Mouse (Mus musculus): ENCODE data around the gene Paf1. TPM values are rescaled to one million over a fixed set of nuclear protein-coding genes. Genes with fewer than 3 reads are reported as not detected.

Paf1 gene
- polyA plus RNA-seq, 1 experiment from 2014 or later, result 84.6 TPM

GRCm38 (mm10) chr7:28446446-28446845, 53.7 kb downstream of the Paf1 start:
- H3K9ac ChIP-seq, result no peak overlapping the region
- WGBS, result 5% methylated on average over 12 of the region's 12 CpGs
- no peak overlapping the region for H3K4me2 ChIP-seq
- ATAC-seq (ENCODE audit: low FRiP score), result peak; percentile 25; the same call in 1 of the 2 replicates
- no peak overlapping the region for H3K27ac ChIP-seq
- H3K9me3 ChIP-seq, result no peaks in the 10 kb centered on the region
- H3K27me3 ChIP-seq, result 0 out of 2 replicates have a peak, but pooled peaks cover 14% of the 10 kb centered on the region
- no peaks in the 10 kb centered on the region for H3K36me3 ChIP-seq (replicated peaks)
- peaks cover 14% of the 10 kb centered on the region for H3K4me1 ChIP-seq
- H3K4me3 ChIP-seq (replicated peaks), result no peak overlapping the region

- 17% methylated on average over 12 of the region's 12 CpGs for WGBS
- Histone ChIP-seq H3K9ac (no peak overlapping the region), H3K27me3 (0 out of 2 replicates have a peak, but pooled peaks cover 14% of the 10 kb centered on the region), H3K4me2 (no peak overlapping the region), H3K27ac (0 out of 2 replicates have a peak overlapping the region, but pooled peaks have one; percentile 19), H3K4me3 (replicated peaks) (no peak overlapping the region), H3K9me3 (no peaks in the 10 kb centered on the region), H3K4me1 (peaks cover 14% of the 10 kb centered on the region), H3K36me3 (replicated peaks) (no peaks in the 10 kb centered on the region)
- ATAC-seq (ENCODE audit: low FRiP score), result no peak
Observed at GRCm38 (mm10) chr7:28447101-28447830, 54.5 kb downstream of the Paf1 start.

- Histone ChIP-seq H3K4me2 (no peak overlapping the region), H3K27me3 (0 out of 2 replicates have a peak, but pooled peaks cover 14% of the 10 kb centered on the region), H3K36me3 (replicated peaks) (no peaks in the 10 kb centered on the region), H3K9ac (no peak overlapping the region), H3K4me1 (peaks cover 20% of the 10 kb centered on the region), H3K27ac (no peak overlapping the region), H3K4me3 (replicated peaks) (no peak overlapping the region), H3K9me3 (no peaks in the 10 kb centered on the region)
- ATAC-seq (ENCODE audit: low FRiP score), result no peak
- WGBS, result 71% methylated on average over 13 of the region's 13 CpGs
Observed at GRCm38 (mm10) chr7:28447865-28448820, 55.4 kb downstream of the Paf1 start.

Other genes starting within 250 kb of the Paf1 start
- gene Fbl, start 223.2 kb upstream of the Paf1 start, polyA plus RNA-seq (2016; fragmentation: Nextera tagmentation; extraction: Ambion mirVana), result 147 and 151 TPM in 2 replicates
- 16.9 and 17.4 TPM in 2 replicates for gene Dyrk1b, start 213.5 kb upstream of the Paf1 start, polyA plus RNA-seq (2016; fragmentation: Nextera tagmentation; extraction: Ambion mirVana)
- 3.8 and 7.1 TPM in 2 replicates for gene Eid2, start 125.1 kb upstream of the Paf1 start, polyA plus RNA-seq (2016; fragmentation: Nextera tagmentation; extraction: Ambion mirVana)
- 24.1 and 27.8 TPM in 2 replicates for gene Eid2b, start 115.2 kb upstream of the Paf1 start, polyA plus RNA-seq (2016; fragmentation: Nextera tagmentation; extraction: Ambion mirVana)
- 0.41 and 0.94 TPM in 2 replicates for gene Selenov, start 101.8 kb upstream of the Paf1 start, polyA plus RNA-seq (2016; fragmentation: Nextera tagmentation; extraction: Ambion mirVana)
- gene Dll3, start 90.7 kb upstream of the Paf1 start, polyA plus RNA-seq (2016; fragmentation: Nextera tagmentation; extraction: Ambion mirVana), result 42.9 and 43.5 TPM in 2 replicates
- 189 and 196 TPM in 2 replicates for gene Timm50, start 80.9 kb upstream of the Paf1 start, polyA plus RNA-seq (2016; fragmentation: Nextera tagmentation; extraction: Ambion mirVana)
- gene Supt5, start 54.2 kb upstream of the Paf1 start, polyA plus RNA-seq (2016; fragmentation: Nextera tagmentation; extraction: Ambion mirVana), result 106 and 117 TPM in 2 replicates
- gene Rps16, start 42.3 kb upstream of the Paf1 start, polyA plus RNA-seq (2016; fragmentation: Nextera tagmentation; extraction: Ambion mirVana), result 594 and 628 TPM in 2 replicates
- gene Plekhg2, start 20.4 kb upstream of the Paf1 start, polyA plus RNA-seq (2016; fragmentation: Nextera tagmentation; extraction: Ambion mirVana), result 67.0 and 69.7 TPM in 2 replicates
- gene Zfp36, start 12.7 kb upstream of the Paf1 start, polyA plus RNA-seq (2016; fragmentation: Nextera tagmentation; extraction: Ambion mirVana), result 5.1 and 5.5 TPM in 2 replicates
- gene Med29, start 243 bp upstream of the Paf1 start, polyA plus RNA-seq (2016; fragmentation: Nextera tagmentation; extraction: Ambion mirVana), result 43.1 and 43.6 TPM in 2 replicates
- 3.4 and 4.5 TPM in 2 replicates for gene Gmfg, start 44.5 kb downstream of the Paf1 start, polyA plus RNA-seq (2016; fragmentation: Nextera tagmentation; extraction: Ambion mirVana)
- gene Lrfn1, start 59.0 kb downstream of the Paf1 start, polyA plus RNA-seq (2016; fragmentation: Nextera tagmentation; extraction: Ambion mirVana), result 6.7 and 8.8 TPM in 2 replicates
- not detected in 2 replicates for gene Ifnl2, start 117.5 kb downstream of the Paf1 start, polyA plus RNA-seq (2016; fragmentation: Nextera tagmentation; extraction: Ambion mirVana)
- gene Ifnl3, start 129.9 kb downstream of the Paf1 start, polyA plus RNA-seq (2016; fragmentation: Nextera tagmentation; extraction: Ambion mirVana), result not detected in 2 replicates
- gene Sycn, start 147.9 kb downstream of the Paf1 start, polyA plus RNA-seq (2016; fragmentation: Nextera tagmentation; extraction: Ambion mirVana), result not detected in 2 replicates
- not detected in 2 replicates for gene Nccrp1, start 154.3 kb downstream of the Paf1 start, polyA plus RNA-seq (2016; fragmentation: Nextera tagmentation; extraction: Ambion mirVana)
- gene Samd4b, start 205.2 kb downstream of the Paf1 start, polyA plus RNA-seq (2016; fragmentation: Nextera tagmentation; extraction: Ambion mirVana), result 35.6 and 37.6 TPM in 2 replicates
- gene Pak4, start 205.2 kb downstream of the Paf1 start, polyA plus RNA-seq (2016; fragmentation: Nextera tagmentation; extraction: Ambion mirVana), result 41.0 and 43.9 TPM in 2 replicates
- not detected in 2 replicates for gene Acp7, start 238.4 kb downstream of the Paf1 start, polyA plus RNA-seq (2016; fragmentation: Nextera tagmentation; extraction: Ambion mirVana)